Mouse (Mus musculus) hindbrain, embryonic 15.5 days (tissue): ENCODE measurements at regions not wholly inside any gene's neighbourhood (a gene's known extent, or its start where the extent isn't known, plus 50 kb on each side); places are given as distances from the start of the nearest gene placed in this dataset.

Experiments used
- ATAC-seq: fragments of 200-750 bp; cut with Nextera tagmentation; 2 replicates; pipeline ENCODE4 v1.8.0; 2017; ENCODE audit warnings: low read depth, moderate number of reproducible peaks, moderate TSS enrichment; ENCODE audit not compliant: low FRiP score
- H3K27ac ChIP-seq: fragments of 300-500 bp; sonication (generic); replicated peaks from 2 replicates; pipeline ENCODE4 v1.5.1; 2015; ENCODE audit warnings: mild to moderate bottlenecking, inconsistent platforms
- H3K27me3 ChIP-seq: fragments of 300-500 bp; sonication (generic); 2 replicates; pipeline ENCODE4 v1.6.1; 2015; ENCODE audit warnings: control low read depth, inconsistent platforms
- H3K36me3 ChIP-seq: fragments of 300-500 bp; sonication (generic); 2 replicates; pipeline ENCODE4 v1.6.1; 2015; ENCODE audit warnings: control low read depth, inconsistent platforms
- H3K4me1 ChIP-seq: fragments of 300-500 bp; sonication (generic); replicated peaks from 2 replicates; pipeline ENCODE4 v1.6.1; 2015; ENCODE audit warnings: control low read depth, inconsistent platforms
- H3K4me2 ChIP-seq: fragments of 300-500 bp; sonication (generic); 2 replicates; pipeline ENCODE4 v1.6.1; 2015; ENCODE audit warnings: moderate library complexity, mild to moderate bottlenecking, inconsistent platforms
- H3K4me3 ChIP-seq: fragments of 300-500 bp; sonication (generic); 2 replicates; pipeline ENCODE4 v1.5.1; 2015; ENCODE audit warnings: mild to moderate bottlenecking, inconsistent platforms
- H3K9ac ChIP-seq: fragments of 300-500 bp; sonication (generic); 2 replicates; pipeline ENCODE4 v1.6.1; 2015; ENCODE audit warnings: inconsistent platforms
- H3K9me3 ChIP-seq: fragments of 300-500 bp; sonication (generic); 2 replicates; pipeline ENCODE4 v1.6.1; 2016; ENCODE audit warnings: control low read depth, inconsistent platforms
- WGBS: fragments of 180-500 bp; shearing (Covaris S2); methylation state at CpG from one replicate; pipeline ENCODE4 v1.1.7; 2015; 5-methylcytosine and 5-hydroxymethylcytosine counted together

DNA sequence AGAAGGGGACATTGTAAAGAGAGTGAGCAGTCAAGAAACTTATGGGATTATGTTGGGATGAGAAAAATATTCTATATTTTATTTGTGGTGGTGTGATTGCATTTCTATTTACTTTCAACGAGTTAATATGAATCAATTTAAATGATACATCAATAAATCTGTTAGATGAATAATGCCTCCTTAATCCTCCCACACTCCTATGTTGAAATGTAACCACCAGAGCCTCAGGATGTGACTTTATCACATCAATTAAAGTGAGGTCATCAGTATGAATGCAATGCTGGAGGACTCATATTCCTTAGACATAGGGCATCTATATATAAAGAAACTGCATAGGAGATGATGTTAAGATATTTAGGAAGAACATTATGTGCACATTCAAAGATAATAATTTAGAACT is 1195.3 kb upstream of the Cited2 start:
- H3K4me2 ChIP-seq: no peak overlapping the region
- H3K36me3 ChIP-seq: no peaks in the 10 kb centered on the region
- H3K4me3 ChIP-seq: no peak overlapping the region
- WGBS: 75% methylated on average over 1 of the region's 1 CpGs
- no peak for ATAC-seq
- no peak overlapping the region for H3K9ac ChIP-seq
- no peaks in the 10 kb centered on the region for H3K4me1 ChIP-seq
- no peak overlapping the region for H3K27ac ChIP-seq
- no peaks in the 10 kb centered on the region for H3K27me3 ChIP-seq
- H3K9me3 ChIP-seq: no peaks in the 10 kb centered on the region

- H3K9me3 ChIP-seq: no peaks in the 10 kb centered on the region
- no peaks in the 10 kb centered on the region for H3K4me1 ChIP-seq
- no peak for ATAC-seq
- H3K9ac ChIP-seq: no peak overlapping the region
- H3K27ac ChIP-seq: no peak overlapping the region
- 48% methylated on average over 3 of the region's 3 CpGs for WGBS
- no peaks in the 10 kb centered on the region for H3K36me3 ChIP-seq
- H3K4me2 ChIP-seq: no peak overlapping the region
- H3K4me3 ChIP-seq: no peak overlapping the region
- no peaks in the 10 kb centered on the region for H3K27me3 ChIP-seq
Measured at GRCm38 (mm10) chr10:16537660-16538059, 1185.4 kb upstream of the Cited2 start.

DNA sequence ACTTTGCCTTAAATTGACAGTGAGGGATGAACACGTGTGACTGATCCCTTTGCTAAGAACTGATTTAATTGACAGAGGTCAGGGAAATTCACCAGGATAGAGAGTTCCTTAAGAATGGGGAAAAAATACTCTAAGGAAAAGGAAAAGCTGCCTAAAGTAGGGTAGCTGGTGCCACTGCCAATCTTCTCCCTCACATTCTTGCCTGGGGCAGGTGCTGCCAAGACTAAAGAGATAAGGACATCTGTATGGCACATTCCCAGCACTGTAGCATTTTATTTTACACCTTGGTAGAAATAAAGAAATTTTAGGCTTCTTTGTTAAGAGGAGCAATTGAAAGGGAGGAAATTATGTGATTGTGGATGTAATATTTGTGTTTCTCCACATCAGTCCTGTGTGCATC is 1184.6 kb upstream of the Cited2 start:
- WGBS: 49% methylated on average over 1 of the region's 1 CpGs
- H3K36me3 ChIP-seq: no peaks in the 10 kb centered on the region
- H3K4me3 ChIP-seq: no peak overlapping the region
- no peaks in the 10 kb centered on the region for H3K27me3 ChIP-seq
- ATAC-seq: no peak
- no peaks in the 10 kb centered on the region for H3K4me1 ChIP-seq
- no peak overlapping the region for H3K9ac ChIP-seq
- no peak overlapping the region for H3K27ac ChIP-seq
- H3K4me2 ChIP-seq: no peak overlapping the region
- no peaks in the 10 kb centered on the region for H3K9me3 ChIP-seq

DNA sequence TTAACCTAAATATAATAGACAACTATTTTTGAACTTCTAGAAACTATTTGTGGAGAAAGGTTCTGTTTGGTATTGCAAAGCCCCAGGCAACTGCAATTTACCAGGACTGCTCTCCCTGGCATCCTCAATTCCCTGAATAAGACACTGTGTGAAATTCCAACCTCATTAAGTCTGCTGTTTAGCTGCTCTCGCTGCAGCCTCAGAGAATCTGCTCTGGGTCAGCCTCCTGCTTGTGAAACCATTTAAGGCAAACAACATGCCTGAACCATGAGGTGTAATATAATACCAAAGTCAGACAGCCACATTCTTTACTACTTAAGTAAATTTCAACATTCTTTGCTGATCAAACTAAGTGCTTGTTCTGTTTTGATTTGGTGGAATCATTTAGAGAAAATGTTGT is 1177.6 kb upstream of the Cited2 start:
- Histone ChIP-seq H3K4me2 (no peak overlapping the region), H3K9ac (no peak overlapping the region), H3K27ac (no peak overlapping the region), H3K9me3 (no peaks in the 10 kb centered on the region), H3K4me3 (no peak overlapping the region), H3K36me3 (no peaks in the 10 kb centered on the region), H3K4me1 (no peaks in the 10 kb centered on the region), H3K27me3 (no peaks in the 10 kb centered on the region)
- ATAC-seq: no peak
- 14% methylated on average over 1 of the region's 1 CpGs for WGBS

- Histone ChIP-seq H3K36me3 (no peaks in the 10 kb centered on the region), H3K9me3 (no peaks in the 10 kb centered on the region), H3K27me3 (no peaks in the 10 kb centered on the region), H3K27ac (no peak overlapping the region), H3K4me1 (no peaks in the 10 kb centered on the region), H3K9ac (no peak overlapping the region), H3K4me2 (no peak overlapping the region), H3K4me3 (no peak overlapping the region)
- no peak for ATAC-seq
- WGBS: 76% methylated on average over 3 of the region's 3 CpGs
Measured at GRCm38 (mm10) chr10:16552861-16553635, 1170.0 kb upstream of the Cited2 start.

DNA sequence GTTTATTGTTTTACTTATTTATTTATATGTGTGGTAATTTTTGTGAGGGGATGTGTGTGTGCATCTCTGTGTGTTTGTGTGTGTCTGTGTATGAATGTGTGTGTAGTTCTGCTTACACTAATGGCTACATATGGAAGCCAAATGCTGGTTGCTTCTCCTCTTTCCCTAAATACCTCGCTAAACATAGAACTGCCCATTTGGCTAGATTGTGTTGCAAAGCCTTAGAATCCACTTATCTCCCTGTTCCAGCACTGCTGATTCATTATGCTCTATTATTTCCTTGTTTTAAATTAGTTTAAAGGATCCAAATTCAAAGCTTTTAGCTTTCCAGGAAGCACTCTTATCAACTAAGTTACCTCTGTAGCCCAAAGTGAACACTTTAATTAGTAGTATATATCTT is 1148.5 kb upstream of the Cited2 start:
- ATAC-seq: no peak
- 81% methylated on average over 1 of the region's 1 CpGs for WGBS

DNA sequence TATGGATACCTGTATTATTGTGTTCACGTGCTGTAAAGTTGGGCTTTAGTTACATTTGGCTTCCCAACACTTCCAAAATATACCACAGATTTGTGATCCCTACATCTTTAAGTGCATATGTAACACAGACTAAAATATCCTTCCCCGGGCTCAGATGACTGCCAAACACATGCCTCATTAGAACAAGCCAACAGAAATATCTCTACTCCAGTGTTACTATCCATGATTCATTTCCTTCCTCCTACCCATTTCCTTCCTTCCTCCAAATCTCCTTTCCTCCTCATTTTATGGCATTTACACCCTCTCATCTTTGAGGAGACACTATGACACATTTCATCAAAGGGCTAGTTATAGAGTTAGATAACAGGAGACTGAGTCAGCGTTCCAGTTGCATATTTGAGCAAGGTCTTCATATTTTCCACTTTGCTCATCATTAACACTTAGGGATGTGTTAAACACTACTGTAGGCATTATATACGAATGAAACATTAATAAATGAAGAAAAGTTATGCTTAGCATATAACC is 1144.4 kb upstream of the Cited2 start:
- no peak overlapping the region for H3K4me2 ChIP-seq
- H3K4me3 ChIP-seq: no peak overlapping the region
- no peaks in the 10 kb centered on the region for H3K27me3 ChIP-seq
- ATAC-seq: no peak
- H3K4me1 ChIP-seq: no peaks in the 10 kb centered on the region
- 89% methylated on average over 4 of the region's 4 CpGs for WGBS
- H3K36me3 ChIP-seq: no peaks in the 10 kb centered on the region
- H3K9me3 ChIP-seq: no peaks in the 10 kb centered on the region
- H3K9ac ChIP-seq: no peak overlapping the region
- no peak overlapping the region for H3K27ac ChIP-seq

More for the DNA sequence above, 1148.5 kb upstream of the Cited2 start:
- H3K4me3 ChIP-seq: no peak overlapping the region
- no peak overlapping the region for H3K4me2 ChIP-seq
- no peaks in the 10 kb centered on the region for H3K9me3 ChIP-seq
- H3K36me3 ChIP-seq: no peaks in the 10 kb centered on the region
- no peaks in the 10 kb centered on the region for H3K4me1 ChIP-seq
- no peaks in the 10 kb centered on the region for H3K27me3 ChIP-seq
- H3K27ac ChIP-seq: no peak overlapping the region
- no peak overlapping the region for H3K9ac ChIP-seq

- WGBS: 67% methylated on average over 3 of the region's 3 CpGs
Measured at GRCm38 (mm10) chr10:16580200-16580599, 1142.8 kb upstream of the Cited2 start.

GRCm38 (mm10) chr10:16588833-16589232 is 1134.2 kb upstream of the Cited2 start:
- no peak overlapping the region for H3K9ac ChIP-seq
- no peaks in the 10 kb centered on the region for H3K27me3 ChIP-seq
- H3K4me2 ChIP-seq: no peak overlapping the region
- WGBS: 80% methylated on average over 2 of the region's 2 CpGs
- H3K4me1 ChIP-seq: no peaks in the 10 kb centered on the region
- ATAC-seq: no peak
- H3K36me3 ChIP-seq: no peaks in the 10 kb centered on the region
- no peaks in the 10 kb centered on the region for H3K9me3 ChIP-seq
- H3K4me3 ChIP-seq: no peak overlapping the region
- H3K27ac ChIP-seq: no peak overlapping the region

More at GRCm38 (mm10) chr10:16580200-16580599, 1142.8 kb upstream of the Cited2 start:
- Histone ChIP-seq H3K9me3 (no peaks in the 10 kb centered on the region), H3K4me2 (no peak overlapping the region), H3K4me1 (no peaks in the 10 kb centered on the region), H3K9ac (no peak overlapping the region), H3K4me3 (no peak overlapping the region), H3K27me3 (no peaks in the 10 kb centered on the region), H3K27ac (no peak overlapping the region), H3K36me3 (no peaks in the 10 kb centered on the region)
- no peak for ATAC-seq

DNA sequence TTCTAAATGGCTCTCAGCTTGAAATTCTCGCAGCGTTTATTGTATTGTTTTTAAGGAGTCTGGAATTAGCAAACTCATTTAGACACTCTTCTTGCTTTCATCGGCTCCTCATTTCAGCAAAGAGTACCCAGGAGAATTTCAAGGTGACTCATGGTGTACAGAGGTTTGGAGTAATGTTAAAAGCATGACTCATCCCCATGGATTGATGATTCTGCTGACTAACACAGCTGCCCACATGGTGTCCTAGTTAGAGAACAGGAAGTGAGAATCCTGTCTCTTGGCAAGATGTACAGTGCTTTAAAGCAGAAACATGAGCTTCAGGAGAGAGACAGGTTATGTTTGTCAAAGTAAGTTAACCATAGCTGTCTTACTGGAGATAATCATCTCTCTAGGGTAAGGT is 1133.6 kb upstream of the Cited2 start:
- Histone ChIP-seq H3K36me3 (no peaks in the 10 kb centered on the region), H3K4me2 (no peak overlapping the region), H3K27me3 (no peaks in the 10 kb centered on the region), H3K9ac (no peak overlapping the region), H3K4me1 (no peaks in the 10 kb centered on the region), H3K4me3 (no peak overlapping the region), H3K9me3 (no peaks in the 10 kb centered on the region), H3K27ac (no peak overlapping the region)
- ATAC-seq: no peak
- 76% methylated on average over 3 of the region's 3 CpGs for WGBS

GRCm38 (mm10) chr10:16592870-16593269 is 1130.1 kb upstream of the Cited2 start:
- H3K4me1 ChIP-seq: no peaks in the 10 kb centered on the region
- no peaks in the 10 kb centered on the region for H3K36me3 ChIP-seq
- H3K4me3 ChIP-seq: no peak overlapping the region
- no peak overlapping the region for H3K9ac ChIP-seq
- no peak overlapping the region for H3K27ac ChIP-seq
- H3K27me3 ChIP-seq: no peaks in the 10 kb centered on the region
- ATAC-seq: no peak
- 94% methylated on average over 4 of the region's 4 CpGs for WGBS
- no peak overlapping the region for H3K4me2 ChIP-seq
- H3K9me3 ChIP-seq: no peaks in the 10 kb centered on the region

DNA sequence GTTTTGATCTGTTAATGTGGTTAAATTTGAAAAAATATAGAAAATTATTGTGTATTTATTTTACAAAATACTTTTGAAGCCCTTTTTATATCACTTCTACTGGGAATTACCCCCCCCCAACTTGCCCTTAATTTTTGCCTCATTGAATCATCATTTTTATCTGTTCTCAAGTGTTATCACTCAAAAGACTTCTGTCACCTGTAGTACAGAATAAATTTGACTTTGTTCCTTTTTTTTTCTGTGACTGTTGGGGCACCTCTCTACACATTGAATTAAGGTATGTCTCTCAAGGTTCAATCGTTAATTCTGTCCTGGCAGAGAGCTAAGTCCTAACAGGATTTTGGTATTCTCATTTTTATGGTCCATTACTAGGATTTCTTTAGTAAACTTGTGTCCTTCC is 1123.0 kb upstream of the Cited2 start:
- no peak overlapping the region for H3K4me2 ChIP-seq
- no peak overlapping the region for H3K27ac ChIP-seq
- H3K4me3 ChIP-seq: no peak overlapping the region
- no peaks in the 10 kb centered on the region for H3K36me3 ChIP-seq
- 87% methylated on average over 1 of the region's 1 CpGs for WGBS
- no peaks in the 10 kb centered on the region for H3K27me3 ChIP-seq
- no peak overlapping the region for H3K9ac ChIP-seq
- no peak for ATAC-seq
- H3K9me3 ChIP-seq: no peaks in the 10 kb centered on the region
- H3K4me1 ChIP-seq: no peaks in the 10 kb centered on the region
